Mouse (Mus musculus): ENCODE data around the gene Rhoh. TPM values are rescaled to one million over a fixed set of nuclear protein-coding genes. Genes with fewer than 3 reads are reported as not detected.

The Rhoh gene
- polyA plus RNA-seq, 1 experiment from 2014 or later, result 5.1 TPM

GRCm38 (mm10) chr5:65919904-65920303, 58.9 kb downstream of the Rhoh start:
- no peaks in the 10 kb centered on the region for H3K9me3 ChIP-seq (ENCODE audit: low read length)
- no peak for DNase-seq
- no peak for ATAC-seq
- no peak overlapping the region for H3K4me2 ChIP-seq (ENCODE audit: low read depth, low read length)
- H3K27me3 ChIP-seq (ENCODE audit: insufficient read depth, low read length), result no peaks in the 10 kb centered on the region
- H3K9ac ChIP-seq (replicated peaks), result no peak overlapping the region
- no peaks in the 10 kb centered on the region for H3K36me3 ChIP-seq (replicated peaks; ENCODE audit: insufficient read depth, low read length)
- H3K4me3 ChIP-seq (ENCODE audit: low read depth, low read length), result no peak overlapping the region
- H3K27ac ChIP-seq (ENCODE audit: low read depth), result no peak overlapping the region
- WGBS (ENCODE audit: insufficient replicate concordance), result 89% methylated on average over 3 of the region's 3 CpGs
- TF ChIP-seq CTCF (IDR thresholded peaks at IDR 0.05; ENCODE audit: low read depth), result 0 out of 2 replicates have a peak, but pooled peaks have one; percentile 3
- no peak for TF ChIP-seq EP300 (IDR thresholded peaks at IDR 0.05; ENCODE audit: low read depth)
- peaks cover 4% of the 10 kb centered on the region; the same call in 1 of the 2 replicates for H3K4me1 ChIP-seq (ENCODE audit: insufficient read depth)

- 77% methylated on average over 12 of the region's 12 CpGs for WGBS (ENCODE audit: insufficient replicate concordance)
- H3K4me2 ChIP-seq (ENCODE audit: low read depth, low read length), result no peak overlapping the region
- peaks cover 4% of the 10 kb centered on the region; the same call in 1 of the 2 replicates for H3K4me1 ChIP-seq (ENCODE audit: insufficient read depth)
- no peak overlapping the region for H3K4me3 ChIP-seq (ENCODE audit: low read depth, low read length)
- no peak overlapping the region for H3K27ac ChIP-seq (ENCODE audit: low read depth)
- H3K9me3 ChIP-seq (ENCODE audit: low read length), result no peaks in the 10 kb centered on the region
- no peaks in the 10 kb centered on the region for H3K36me3 ChIP-seq (replicated peaks; ENCODE audit: insufficient read depth, low read length)
- H3K27me3 ChIP-seq (ENCODE audit: insufficient read depth, low read length), result no peaks in the 10 kb centered on the region
- ATAC-seq (no peak), DNase-seq (no peak)
- no peak overlapping the region for H3K9ac ChIP-seq (replicated peaks)
- TF ChIP-seq EP300 (IDR thresholded peaks at IDR 0.05; ENCODE audit: low read depth) (no peak), CTCF (IDR thresholded peaks at IDR 0.05; ENCODE audit: low read depth) (no peak)
Measured at GRCm38 (mm10) chr5:65920701-65921426, 59.9 kb downstream of the Rhoh start.

- H3K36me3 ChIP-seq (replicated peaks; ENCODE audit: insufficient read depth, low read length), result no peaks in the 10 kb centered on the region
- 57% methylated on average over 9 of the region's 9 CpGs for WGBS (ENCODE audit: insufficient replicate concordance)
- no peaks in the 10 kb centered on the region for H3K27me3 ChIP-seq (ENCODE audit: insufficient read depth, low read length)
- no peak overlapping the region for H3K9ac ChIP-seq (replicated peaks)
- H3K9me3 ChIP-seq (ENCODE audit: low read length), result no peaks in the 10 kb centered on the region
- TF ChIP-seq CTCF (IDR thresholded peaks at IDR 0.05; ENCODE audit: low read depth), result no peak
- no peak overlapping the region for H3K4me2 ChIP-seq (ENCODE audit: low read depth, low read length)
- H3K4me3 ChIP-seq (ENCODE audit: low read depth, low read length), result no peak overlapping the region
- no peak overlapping the region for H3K27ac ChIP-seq (ENCODE audit: low read depth)
- no peak for DNase-seq
- H3K4me1 ChIP-seq (ENCODE audit: insufficient read depth), result peaks cover 4% of the 10 kb centered on the region; the same call in 1 of the 2 replicates
- ATAC-seq, result no peak
Measured at GRCm38 (mm10) chr5:65921477-65922138, 60.6 kb downstream of the Rhoh start.

- TF ChIP-seq CTCF (IDR thresholded peaks at IDR 0.05; ENCODE audit: low read depth), result no peak
- no peak for TF ChIP-seq EP300 (IDR thresholded peaks at IDR 0.05; ENCODE audit: low read depth)
- no peak overlapping the region for H3K4me2 ChIP-seq (ENCODE audit: low read depth, low read length)
- 80% methylated on average over 6 of the region's 6 CpGs for WGBS (ENCODE audit: insufficient replicate concordance)
- no peak overlapping the region for H3K4me3 ChIP-seq (ENCODE audit: low read depth, low read length)
- DNase-seq (no peak), ATAC-seq (no peak)
- H3K9ac ChIP-seq (replicated peaks), result no peak overlapping the region
- 0 out of 2 replicates have a peak, but pooled peaks cover 4% of the 10 kb centered on the region for H3K4me1 ChIP-seq (ENCODE audit: insufficient read depth)
- H3K27me3 ChIP-seq (ENCODE audit: insufficient read depth, low read length), result no peaks in the 10 kb centered on the region
- H3K27ac ChIP-seq (ENCODE audit: low read depth), result peak overlapping the region; percentile 39; the same call in 1 of the 2 replicates
- H3K36me3 ChIP-seq (replicated peaks; ENCODE audit: insufficient read depth, low read length), result no peaks in the 10 kb centered on the region
- H3K9me3 ChIP-seq (ENCODE audit: low read length), result no peaks in the 10 kb centered on the region
Measured at GRCm38 (mm10) chr5:65926666-65927065, 65.7 kb downstream of the Rhoh start.

GRCm38 (mm10) chr5:65929162-65929561, 68.1 kb downstream of the Rhoh start:
- no peaks in the 10 kb centered on the region for H3K36me3 ChIP-seq (replicated peaks; ENCODE audit: insufficient read depth, low read length)
- H3K4me3 ChIP-seq (ENCODE audit: low read depth, low read length), result no peak overlapping the region
- no peaks in the 10 kb centered on the region for H3K9me3 ChIP-seq (ENCODE audit: low read length)
- no peak for TF ChIP-seq CTCF (IDR thresholded peaks at IDR 0.05; ENCODE audit: low read depth)
- TF ChIP-seq EP300 (IDR thresholded peaks at IDR 0.05; ENCODE audit: low read depth), result no peak
- DNase-seq (peak; percentile 45), ATAC-seq (peak; percentile 70)
- H3K9ac ChIP-seq (replicated peaks), result no peak overlapping the region
- no peaks in the 10 kb centered on the region for H3K27me3 ChIP-seq (ENCODE audit: insufficient read depth, low read length)
- WGBS (ENCODE audit: insufficient replicate concordance), result 24% methylated on average over 7 of the region's 7 CpGs
- H3K4me1 ChIP-seq (ENCODE audit: insufficient read depth), result 0 out of 2 replicates have a peak, but pooled peaks cover 4% of the 10 kb centered on the region
- H3K4me2 ChIP-seq (ENCODE audit: low read depth, low read length), result no peak overlapping the region
- peak overlapping the region; percentile 29 for H3K27ac ChIP-seq (ENCODE audit: low read depth)

GRCm38 (mm10) chr5:65930171-65930570, 69.2 kb downstream of the Rhoh start:
- H3K9me3 ChIP-seq (ENCODE audit: low read length), result no peaks in the 10 kb centered on the region
- H3K9ac ChIP-seq (replicated peaks), result no peak overlapping the region
- H3K4me2 ChIP-seq (ENCODE audit: low read depth, low read length), result no peak overlapping the region
- H3K4me1 ChIP-seq (ENCODE audit: insufficient read depth), result 0 out of 2 replicates have a peak, but pooled peaks cover 4% of the 10 kb centered on the region
- H3K27ac ChIP-seq (ENCODE audit: low read depth), result 0 out of 2 replicates have a peak overlapping the region, but pooled peaks have one; percentile 39
- H3K27me3 ChIP-seq (ENCODE audit: insufficient read depth, low read length), result no peaks in the 10 kb centered on the region
- ATAC-seq (no peak), DNase-seq (no peak)
- TF ChIP-seq CTCF (IDR thresholded peaks at IDR 0.05; ENCODE audit: low read depth) (no peak), EP300 (IDR thresholded peaks at IDR 0.05; ENCODE audit: low read depth) (no peak)
- WGBS (ENCODE audit: insufficient replicate concordance), result 58% methylated on average over 4 of the region's 4 CpGs
- H3K4me3 ChIP-seq (ENCODE audit: low read depth, low read length), result no peak overlapping the region
- H3K36me3 ChIP-seq (replicated peaks; ENCODE audit: insufficient read depth, low read length), result no peaks in the 10 kb centered on the region

All from liver, postnatal 0 days (tissue).